Mouse (Mus musculus) megakaryocyte, adult 5-6 weeks (primary cell): Measurements from ENCODE around the gene Slc4a10. TPM values are rescaled to one million over a fixed set of nuclear protein-coding genes. Genes with fewer than 3 reads are reported as not detected.
A peak's percentile ranks its signal among the peaks of the same experiment; 100 is the strongest.

Experiments used
- ATAC-seq: 2 replicates; pipeline ENCODE4 v1.8.0; 2016; ENCODE audit warnings: mild to moderate bottlenecking, inconsistent platforms; ENCODE audit not compliant: poor library complexity, severe bottlenecking
- total RNA-seq, 2 experiments: library from RNA; stranded (forward) in 1 of 2; stranded (reverse) in 1 of 2; fragments of 153-499, 151-499 nt in 1 of 2; fragments of 221-1000, 200-1000 nt in 1 of 2; gene quantifications; 2 replicates each; pipeline versions ENCODE4 v1.2.3 to v1.2.4; 2015 to 2017

Slc4a10 gene
- total RNA-seq, 2 experiments from 2014 or later: not detected

- ATAC-seq: no peak
Measured at GRCm38 (mm10) chr2:62271840-62272239, 225.6 kb downstream of the Slc4a10 start.

GRCm38 (mm10) chr2:62278779-62279178 lies 232.5 kb downstream of the Slc4a10 start:
- ATAC-seq: no peak

GRCm38 (mm10) chr2:62279777-62280176 lies 233.5 kb downstream of the Slc4a10 start:
- ATAC-seq: no peak

GRCm38 (mm10) chr2:62285026-62285425 lies 238.8 kb downstream of the Slc4a10 start:
- no peak for ATAC-seq

GRCm38 (mm10) chr2:62285847-62286246 lies 239.6 kb downstream of the Slc4a10 start:
- no peak for ATAC-seq

GRCm38 (mm10) chr2:62287532-62287931 lies 241.3 kb downstream of the Slc4a10 start:
- ATAC-seq: no peak

- ATAC-seq: peak; percentile 27; the same call in 1 of the 2 replicates
Measured at GRCm38 (mm10) chr2:62293846-62294245, 247.6 kb downstream of the Slc4a10 start.

GRCm38 (mm10) chr2:62301716-62302115 lies 255.5 kb downstream of the Slc4a10 start:
- ATAC-seq: no peak

GRCm38 (mm10) chr2:62306978-62307377 lies 260.7 kb downstream of the Slc4a10 start:
- ATAC-seq: no peak

- ATAC-seq: no peak
Measured at GRCm38 (mm10) chr2:62307477-62307876, 261.2 kb downstream of the Slc4a10 start.

GRCm38 (mm10) chr2:62316930-62317329 lies 270.7 kb downstream of the Slc4a10 start:
- no peak for ATAC-seq

- ATAC-seq: no peak
Measured at GRCm38 (mm10) chr2:62319489-62319888, 273.2 kb downstream of the Slc4a10 start.

GRCm38 (mm10) chr2:62323078-62323637 lies 276.9 kb downstream of the Slc4a10 start:
- ATAC-seq: no peak

- ATAC-seq: no peak
Measured at GRCm38 (mm10) chr2:62325388-62325787, 279.1 kb downstream of the Slc4a10 start.

GRCm38 (mm10) chr2:62331913-62332312 lies 285.7 kb downstream of the Slc4a10 start:
- no peak for ATAC-seq

- no peak for ATAC-seq
Measured at GRCm38 (mm10) chr2:62332465-62332864, 286.2 kb downstream of the Slc4a10 start.

- ATAC-seq: no peak
Measured at GRCm38 (mm10) chr2:62334397-62335243, 288.4 kb downstream of the Slc4a10 start.

- no peak for ATAC-seq
Measured at GRCm38 (mm10) chr2:62337086-62337485, 290.8 kb downstream of the Slc4a10 start.

- no peak for ATAC-seq
Measured at GRCm38 (mm10) chr2:62339222-62339944, 293.1 kb downstream of the Slc4a10 start.

- ATAC-seq: no peak
Measured at GRCm38 (mm10) chr2:62341061-62341733, 294.9 kb downstream of the Slc4a10 start.

- ATAC-seq: no peak
Measured at GRCm38 (mm10) chr2:62341734-62342128, 295.5 kb downstream of the Slc4a10 start.
